Mouse (Mus musculus): ENCODE measurements around the gene Ctdspl. TPM values are rescaled to one million over a fixed set of nuclear protein-coding genes. Genes with fewer than 3 reads are reported as not detected.
A peak's percentile ranks its signal among the peaks of the same experiment; 100 is the strongest.

Gene Ctdspl
- polyA plus RNA-seq, 1 experiment from 2014 or later = 5.6 TPM

DNA sequence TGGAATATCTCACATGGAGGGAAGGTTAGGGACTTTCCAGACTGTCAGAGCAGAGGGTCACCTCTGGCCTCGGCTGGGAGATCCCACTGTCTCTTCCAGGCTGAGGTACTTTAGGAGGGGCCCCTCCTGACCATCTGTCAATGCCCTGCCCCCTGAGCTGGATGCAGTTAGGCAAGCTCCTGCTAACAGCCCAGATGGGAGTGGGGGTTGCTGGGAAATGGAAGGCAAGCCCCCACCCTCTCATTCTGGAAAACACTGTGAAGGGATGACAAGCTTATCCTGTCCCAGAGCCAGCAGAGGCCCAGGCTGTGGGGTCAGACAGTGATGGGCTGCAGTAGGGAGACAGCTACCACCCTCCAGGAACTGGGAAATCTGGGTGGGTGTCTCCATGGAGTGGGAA lies 160.2 kb downstream of the Ctdspl start:
- Histone ChIP-seq H3K27ac (replicated peaks) (no peak overlapping the region), H3K9ac (replicated peaks) (no peak overlapping the region), H3K27me3 (peaks cover 2% of the 10 kb centered on the region; the same call in 1 of the 2 replicates), H3K4me3 (no peak overlapping the region), H3K9me3 (no peaks in the 10 kb centered on the region), H3K4me2 (replicated peaks) (no peak overlapping the region), H3K36me3 (no peaks in the 10 kb centered on the region), H3K4me1 (peaks cover 23% of the 10 kb centered on the region)
- WGBS = 60% methylated on average over 1 of the region's 1 CpGs
- ATAC-seq (replicated peaks) = no peak

DNA sequence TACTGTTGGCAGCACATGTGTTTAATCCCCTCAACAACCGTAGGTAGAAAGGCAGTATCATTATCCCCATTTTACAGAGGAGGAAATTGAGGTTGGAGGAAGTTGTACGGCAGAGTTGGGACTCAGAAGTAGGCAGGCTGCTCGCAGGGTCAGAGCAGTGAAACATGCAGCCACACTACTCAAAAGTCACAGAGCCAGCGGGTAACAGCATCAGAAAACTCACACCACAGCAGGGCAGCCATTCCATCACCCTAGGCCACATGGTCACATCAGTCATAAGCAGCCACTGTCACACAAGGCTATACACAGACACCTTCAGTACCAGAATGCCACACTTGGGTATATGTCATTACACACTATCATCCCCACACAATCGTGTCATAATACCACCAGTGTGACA lies 161.1 kb downstream of the Ctdspl start:
- Histone ChIP-seq H3K36me3 (no peaks in the 10 kb centered on the region), H3K9me3 (no peaks in the 10 kb centered on the region), H3K27ac (replicated peaks) (no peak overlapping the region), H3K4me1 (peaks cover 16% of the 10 kb centered on the region), H3K27me3 (peaks cover 9% of the 10 kb centered on the region; the same call in 1 of the 2 replicates), H3K4me3 (no peak overlapping the region), H3K4me2 (replicated peaks) (no peak overlapping the region), H3K9ac (replicated peaks) (no peak overlapping the region)
- 90% methylated on average over 5 of the region's 5 CpGs for whole genome bisulfite sequencing
- no peak for ATAC-seq (replicated peaks)

DNA sequence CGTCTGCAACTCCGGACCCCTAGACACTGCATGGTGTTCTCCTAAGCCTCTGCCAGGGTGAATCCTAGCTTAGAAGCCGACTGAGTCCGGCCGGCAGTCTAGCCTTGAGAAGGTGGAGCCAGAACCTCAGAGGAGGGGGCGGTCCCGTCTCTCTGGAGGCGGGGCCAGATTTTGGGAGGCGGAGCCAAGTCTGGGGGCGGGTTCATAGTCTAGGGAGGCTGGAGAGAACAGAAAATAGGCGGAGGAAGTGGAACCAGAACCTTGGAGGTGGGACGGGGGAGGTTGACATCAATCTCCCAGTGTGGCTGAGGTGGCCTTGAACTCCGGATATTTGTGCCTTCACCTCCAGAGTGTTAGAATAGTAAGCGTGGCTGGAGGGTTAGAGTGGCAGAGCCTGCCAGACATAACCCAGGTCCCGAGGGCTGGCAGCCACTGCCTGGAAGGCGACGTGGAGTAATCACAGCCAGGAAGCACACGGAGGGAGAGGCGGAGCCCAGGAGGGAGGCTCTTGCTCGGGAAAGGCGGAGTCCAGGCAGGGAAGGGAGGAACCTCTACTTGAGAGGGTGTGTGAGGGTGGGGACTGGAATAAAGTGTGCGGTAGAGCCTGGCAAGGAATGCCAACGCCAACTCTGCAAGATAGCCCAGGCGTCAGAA lies 162.0 kb downstream of the Ctdspl start:
- H3K9ac ChIP-seq (replicated peaks) = peak overlapping the region; percentile 25; the same call in 1 of the 2 replicates
- no peaks in the 10 kb centered on the region for H3K9me3 ChIP-seq
- H3K27me3 ChIP-seq = peaks cover 15% of the 10 kb centered on the region; the same call in 1 of the 2 replicates
- H3K4me1 ChIP-seq = peaks cover 23% of the 10 kb centered on the region
- H3K4me3 ChIP-seq = peak overlapping the region; percentile 27
- peak overlapping the region; percentile 42 for H3K4me2 ChIP-seq (replicated peaks)
- ATAC-seq (replicated peaks) = peak; percentile 70
- H3K36me3 ChIP-seq = no peaks in the 10 kb centered on the region
- WGBS = 2% methylated on average over 24 of the region's 24 CpGs
- H3K27ac ChIP-seq (replicated peaks) = no peak overlapping the region

DNA sequence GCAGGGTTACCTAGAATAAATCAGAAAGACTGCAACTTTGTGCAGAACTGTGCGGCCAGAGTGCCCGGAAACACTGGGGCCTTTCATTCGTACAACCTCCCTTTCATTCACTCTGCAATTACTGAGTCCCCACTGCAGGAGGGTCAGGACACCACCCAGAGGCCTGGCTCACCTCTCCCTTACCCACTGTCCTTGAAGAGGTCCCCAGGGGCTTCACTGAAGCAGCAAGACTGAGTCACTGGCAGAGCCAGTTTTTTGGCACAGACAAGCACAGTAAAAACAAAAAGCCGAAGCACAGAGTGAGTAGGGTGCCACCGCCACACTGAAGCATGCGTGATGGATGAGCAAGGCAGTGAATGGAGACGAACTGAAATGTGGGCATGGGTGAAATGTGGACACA lies 163.2 kb downstream of the Ctdspl start:
- H3K4me1 ChIP-seq = peaks cover 30% of the 10 kb centered on the region
- H3K27ac ChIP-seq (replicated peaks) = no peak overlapping the region
- peaks cover 15% of the 10 kb centered on the region; the same call in 1 of the 2 replicates for H3K27me3 ChIP-seq
- no peak overlapping the region for H3K9ac ChIP-seq (replicated peaks)
- H3K4me3 ChIP-seq = no peak overlapping the region
- WGBS = 34% methylated on average over 7 of the region's 7 CpGs
- no peaks in the 10 kb centered on the region for H3K36me3 ChIP-seq
- no peak for ATAC-seq (replicated peaks)
- H3K4me2 ChIP-seq (replicated peaks) = no peak overlapping the region
- H3K9me3 ChIP-seq = no peaks in the 10 kb centered on the region

DNA sequence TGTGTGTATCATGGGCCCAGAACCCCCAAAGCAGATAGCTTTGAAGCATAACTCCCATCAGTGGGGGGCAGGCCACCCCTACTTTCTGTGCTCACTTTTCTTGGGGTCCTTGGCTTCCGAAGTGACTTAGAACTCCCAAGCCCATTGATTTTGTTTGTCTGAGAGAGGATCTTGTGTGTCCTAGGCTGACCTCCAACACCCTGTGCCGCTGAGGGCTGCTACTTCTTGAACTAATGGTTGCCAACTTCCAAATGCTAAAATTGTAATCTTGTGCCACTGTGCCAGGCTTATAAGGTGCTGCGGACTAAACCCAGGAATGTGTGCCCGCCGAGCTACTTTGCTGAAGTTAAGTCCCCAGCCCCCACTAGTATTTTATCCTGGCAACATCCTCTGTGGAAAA lies 164.2 kb downstream of the Ctdspl start:
- no peak overlapping the region for H3K4me2 ChIP-seq (replicated peaks)
- ATAC-seq (replicated peaks) = no peak
- no peak overlapping the region for H3K9ac ChIP-seq (replicated peaks)
- no peaks in the 10 kb centered on the region for H3K36me3 ChIP-seq
- H3K27me3 ChIP-seq = peaks cover 15% of the 10 kb centered on the region; the same call in 1 of the 2 replicates
- no peak overlapping the region for H3K27ac ChIP-seq (replicated peaks)
- H3K4me1 ChIP-seq = peaks cover 30% of the 10 kb centered on the region
- 91% methylated on average over 5 of the region's 5 CpGs for WGBS
- H3K4me3 ChIP-seq = no peak overlapping the region
- no peaks in the 10 kb centered on the region for H3K9me3 ChIP-seq

DNA sequence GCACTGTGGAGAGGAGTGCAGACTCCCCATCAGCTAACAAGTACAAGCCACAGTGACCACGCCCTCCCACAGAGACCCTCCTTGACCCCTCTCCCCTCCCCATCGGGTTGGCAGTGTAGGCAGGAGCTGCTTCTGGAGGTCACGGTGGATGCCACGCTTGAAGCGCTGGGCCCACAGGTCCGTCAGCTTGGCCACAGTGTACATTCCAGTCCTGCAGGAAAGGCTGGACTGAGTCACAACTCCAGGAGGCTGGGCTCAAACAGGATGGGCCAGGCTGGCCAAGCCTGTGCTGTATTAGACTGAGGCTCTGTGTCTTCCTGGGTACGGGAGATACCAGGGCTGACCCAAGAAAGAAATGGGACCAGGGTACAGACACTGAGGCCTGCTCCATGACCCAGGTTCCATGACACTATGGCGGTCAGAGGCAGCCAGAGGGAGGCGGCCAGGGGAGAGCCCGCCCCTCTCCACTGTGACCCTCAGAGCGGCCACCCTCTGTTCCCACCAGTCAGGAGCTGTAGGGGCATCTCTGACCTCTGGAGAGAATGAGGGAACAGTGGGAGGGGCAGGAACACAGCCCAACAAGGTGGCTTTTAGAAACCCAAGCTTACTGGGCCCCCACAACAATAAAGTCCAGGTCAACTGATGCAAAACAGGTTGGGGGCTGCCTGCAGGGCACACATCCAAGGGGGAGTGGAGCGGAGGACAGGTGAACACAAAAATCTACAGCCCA lies 165.5 kb downstream of the Ctdspl start:
- H3K27ac ChIP-seq (replicated peaks) = no peak overlapping the region
- H3K4me2 ChIP-seq (replicated peaks) = peak overlapping the region; percentile 78
- no peaks in the 10 kb centered on the region for H3K36me3 ChIP-seq
- peak overlapping the region; percentile 47; the same call in 1 of the 2 replicates for H3K4me3 ChIP-seq
- H3K27me3 ChIP-seq = peaks cover 15% of the 10 kb centered on the region; the same call in 1 of the 2 replicates
- no peaks in the 10 kb centered on the region for H3K9me3 ChIP-seq
- no peak for ATAC-seq (replicated peaks)
- 68% methylated on average over 12 of the region's 12 CpGs for WGBS
- H3K9ac ChIP-seq (replicated peaks) = no peak overlapping the region
- peaks cover 27% of the 10 kb centered on the region for H3K4me1 ChIP-seq

DNA sequence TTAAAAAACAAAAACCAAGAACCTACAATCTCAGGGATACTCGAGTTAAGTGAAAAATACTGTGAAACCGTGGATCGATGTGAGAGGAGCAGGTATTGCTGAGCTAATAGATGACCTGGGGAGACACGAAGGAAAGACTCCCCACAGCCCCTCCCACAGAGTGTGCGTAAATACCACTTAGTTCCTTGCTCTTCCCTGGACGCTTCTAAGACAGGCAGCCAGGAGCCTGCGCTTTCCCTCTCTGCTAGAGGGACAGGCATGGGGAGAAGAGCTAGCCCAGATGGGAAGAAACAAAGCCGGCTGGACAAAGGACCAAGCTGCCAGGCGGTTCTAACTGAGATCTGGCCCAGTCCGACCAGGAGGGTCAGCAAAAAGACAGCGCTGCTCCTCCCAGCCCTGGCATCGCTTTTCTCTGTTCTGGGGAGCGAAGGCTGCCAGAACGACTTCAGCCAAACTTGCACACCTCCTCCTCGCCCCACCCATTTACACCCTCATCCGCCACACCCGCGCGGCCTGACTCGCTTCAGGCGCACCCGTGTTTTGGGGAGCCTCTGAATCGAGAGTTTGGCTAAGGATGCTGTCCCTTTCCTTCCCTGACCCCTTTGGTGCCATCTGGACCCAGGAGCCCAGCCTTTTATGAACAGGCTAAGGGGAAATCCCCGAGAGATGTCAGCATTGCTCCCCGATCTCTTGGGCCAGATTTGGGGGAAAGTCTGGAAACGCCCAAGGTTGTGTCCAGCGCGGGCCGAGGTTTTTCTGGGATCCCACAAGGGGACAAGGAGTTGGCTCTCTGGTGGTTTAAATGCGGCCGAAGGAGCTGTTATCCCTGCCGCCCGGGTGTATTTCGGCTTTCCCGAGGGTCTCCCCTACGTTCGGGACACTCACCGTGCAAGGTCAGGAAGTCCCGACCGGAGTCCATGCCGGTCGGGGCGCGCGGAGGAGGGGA lies 166.5 kb downstream of the Ctdspl start:
- H3K9ac ChIP-seq (replicated peaks) = peak overlapping the region; percentile 35
- no peak overlapping the region for H3K27ac ChIP-seq (replicated peaks)
- WGBS = 3% methylated on average over 45 of the region's 45 CpGs
- H3K4me2 ChIP-seq (replicated peaks) = peak overlapping the region; percentile 78
- H3K4me1 ChIP-seq = peaks cover 27% of the 10 kb centered on the region
- peaks cover 15% of the 10 kb centered on the region; the same call in 1 of the 2 replicates for H3K27me3 ChIP-seq
- no peaks in the 10 kb centered on the region for H3K36me3 ChIP-seq
- no peak for ATAC-seq (replicated peaks)
- H3K4me3 ChIP-seq = peak overlapping the region; percentile 47
- no peaks in the 10 kb centered on the region for H3K9me3 ChIP-seq

Small RNAs within 50 kb of the gene (microRNA-seq; reads per million reads assigned to microRNA genes)
- 5.7 reads per million, percentile 20 among the genes with 10 or more reads in this experiment for gene Mir26a-1

Other genes starting within 250 kb of the Ctdspl start
- 2.1 and 2.7 TPM in 2 replicates for gene Vill, start 126.3 kb downstream of the Ctdspl start, polyA plus RNA-seq (2015; fragmentation: Nextera tagmentation; extraction: Ambion mirVana)
- gene Plcd1, start 167.0 kb downstream of the Ctdspl start, polyA plus RNA-seq (2015; fragmentation: Nextera tagmentation; extraction: Ambion mirVana) = 11.7 and 14.6 TPM in 2 replicates
- 0.36 and 1.00 TPM in 2 replicates for gene Dlec1, start 176.0 kb downstream of the Ctdspl start, polyA plus RNA-seq (2015; fragmentation: Nextera tagmentation; extraction: Ambion mirVana)
- 1.4 and 1.8 TPM in 2 replicates for gene Acaa1b, start 230.6 kb downstream of the Ctdspl start, polyA plus RNA-seq (2015; fragmentation: Nextera tagmentation; extraction: Ambion mirVana)
- gene Gm47289, start 232.7 kb downstream of the Ctdspl start, polyA plus RNA-seq (2015; fragmentation: Nextera tagmentation; extraction: Ambion mirVana) = not detected in 2 replicates